Mouse (Mus musculus) ES-E14 (cell line): Measurements from ENCODE around the gene Zfp830. TPM values are rescaled to one million over a fixed set of nuclear protein-coding genes. Genes with fewer than 3 reads are reported as not detected.

ENCODE experiments used
- DNase-seq: peaks from one replicate; pipeline ENCODE4 v3.0.0-alpha.2; 2013; ENCODE audit warnings: low read depth, low spot score
- H3K27ac ChIP-seq: 2 replicates; pipeline ENCODE4 v1.5.1; 2012; ENCODE audit warnings: low read depth, mild to moderate bottlenecking, low read length, moderate library complexity, mixed read lengths; ENCODE audit not compliant: poor library complexity, insufficient read depth, severe bottlenecking
- H3K36me3 ChIP-seq: 2 replicates; pipeline ENCODE4 v1.6.1; 2012; ENCODE audit warnings: mild to moderate bottlenecking, low read length, moderate library complexity, mixed read lengths; ENCODE audit not compliant: control insufficient read depth, poor library complexity, insufficient read depth, severe bottlenecking
- H3K4me1 ChIP-seq, 2 experiments: fragments of 150-350 bp in 1 of 2; sonication (generic) in 1 of 2; 2 replicates each; pipeline ENCODE4 v1.6.1; 2012; ENCODE audit warnings: low read length in 2 of 2, mild to moderate bottlenecking in 1 of 2, mixed read lengths in 1 of 2; ENCODE audit not compliant: control insufficient read depth in 2 of 2, insufficient read depth in 2 of 2, poor library complexity in 1 of 2
- H3K4me3 ChIP-seq, 2 experiments: fragments of 150-350 bp in 1 of 2; sonication (generic) in 1 of 2; 2 replicates each; pipeline ENCODE4 v1.5.1; 2012; ENCODE audit warnings: low read length in 2 of 2, low read depth in 1 of 2, mild to moderate bottlenecking in 1 of 2, mixed read lengths in 1 of 2; ENCODE audit not compliant: insufficient read depth in 1 of 2, poor library complexity in 1 of 2, severe bottlenecking in 1 of 2
- H3K9ac ChIP-seq: 2 replicates; pipeline ENCODE4 v1.6.1; 2012; ENCODE audit warnings: low read depth, mild to moderate bottlenecking, low read length, mixed read lengths; ENCODE audit not compliant: poor library complexity, insufficient read depth, severe bottlenecking
- H3K9me3 ChIP-seq: fragments of 150-350 bp; sonication (generic); 2 replicates; pipeline ENCODE4 v1.6.1; 2012; ENCODE audit warnings: low read depth, mild to moderate bottlenecking, low read length; ENCODE audit not compliant: control insufficient read depth, insufficient read depth
- CHD2 ChIP-seq: IDR thresholded peaks from 2 replicates; pipeline ENCODE4 v1.6.1; 2014; ENCODE audit warnings: mild to moderate bottlenecking, low read depth, low read length, inconsistent platforms
- HCFC1 ChIP-seq: IDR thresholded peaks from 2 replicates; pipeline ENCODE4 v1.6.1; 2012; ENCODE audit warnings: low read length, inconsistent platforms, borderline replicate concordance; ENCODE audit not compliant: insufficient read depth
- MAFK ChIP-seq: IDR thresholded peaks from 2 replicates; pipeline ENCODE4 v1.6.1; 2014; ENCODE audit warnings: mild to moderate bottlenecking, low read depth, low read length, inconsistent platforms; ENCODE audit not compliant: insufficient read depth
- ZC3H11A ChIP-seq: IDR thresholded peaks from 2 replicates; pipeline ENCODE4 v1.6.1; 2012; ENCODE audit warnings: low read depth, mild to moderate bottlenecking, inconsistent platforms, low read length, borderline replicate concordance
- ZNF384 ChIP-seq: IDR thresholded peaks from 2 replicates; pipeline ENCODE4 v1.6.1; 2012; ENCODE audit warnings: low read depth, low read length, inconsistent platforms
- in situ Hi-C, 2 experiments: fragments of 600-800 bp; cut with MboI; formaldehyde crosslinking; loops; one replicate each; pipeline ENCODE4 v1.15.1; 2025; ENCODE audit warnings: low sequenced_read_pairs in 2 of 2, inconsistent platforms in 1 of 2; ENCODE audit not compliant: unreplicated experiment in 2 of 2
- total RNA-seq: library from RNA; depleted of rRNA; stranded (reverse); fragments of 300-350 nt; gene quantifications from 2 replicates; pipeline ENCODE4 v1.2.3, GENCODE M21; 2012

Zfp830 gene
- total RNA-seq, 1 experiment: 34.8 TPM

DNA sequence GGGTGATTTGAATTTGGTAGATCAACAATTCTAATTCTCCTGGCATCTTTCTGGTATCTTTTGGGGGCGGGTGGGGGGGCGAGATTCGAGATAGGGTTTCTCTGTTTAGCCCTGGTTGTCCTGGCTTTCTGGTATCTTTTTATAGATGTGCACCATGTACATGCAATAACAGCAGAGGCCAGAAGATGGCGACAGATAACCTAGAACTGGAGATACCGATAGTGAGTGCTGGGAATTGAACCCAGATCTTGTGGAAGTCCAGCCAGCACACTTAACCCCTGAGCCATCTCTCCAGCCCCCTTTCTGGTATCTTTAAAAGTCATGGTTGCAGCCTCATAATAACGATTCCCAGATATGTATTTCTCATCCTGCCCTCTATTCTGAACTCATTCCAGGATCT is 18.0 kb upstream of the Zfp830 start:
- DNase-seq: peak; percentile 45
- TF ChIP-seq ZNF384: no peak
- no peak for TF ChIP-seq MAFK
- peak; percentile 89 for TF ChIP-seq ZC3H11A
- no peak for TF ChIP-seq CHD2
- TF ChIP-seq HCFC1: no peak
- in situ Hi-C loops: loop anchor here in 1 of 2 experiments (5.0 kb wide), 1 partner anchor 136 kb away; no protein-coding TSS in a partner anchor
- 0 out of 4 replicates have a peak, but pooled peaks cover 0 to 2% of the 10 kb centered on the region in 2 experiments for H3K4me1 ChIP-seq
- no peaks in the 10 kb centered on the region for H3K36me3 ChIP-seq
- no peak overlapping the region for H3K9ac ChIP-seq
- no peak overlapping the region for H3K4me3 ChIP-seq
- H3K27ac ChIP-seq: no peak overlapping the region
- H3K9me3 ChIP-seq: no peaks in the 10 kb centered on the region

DNA sequence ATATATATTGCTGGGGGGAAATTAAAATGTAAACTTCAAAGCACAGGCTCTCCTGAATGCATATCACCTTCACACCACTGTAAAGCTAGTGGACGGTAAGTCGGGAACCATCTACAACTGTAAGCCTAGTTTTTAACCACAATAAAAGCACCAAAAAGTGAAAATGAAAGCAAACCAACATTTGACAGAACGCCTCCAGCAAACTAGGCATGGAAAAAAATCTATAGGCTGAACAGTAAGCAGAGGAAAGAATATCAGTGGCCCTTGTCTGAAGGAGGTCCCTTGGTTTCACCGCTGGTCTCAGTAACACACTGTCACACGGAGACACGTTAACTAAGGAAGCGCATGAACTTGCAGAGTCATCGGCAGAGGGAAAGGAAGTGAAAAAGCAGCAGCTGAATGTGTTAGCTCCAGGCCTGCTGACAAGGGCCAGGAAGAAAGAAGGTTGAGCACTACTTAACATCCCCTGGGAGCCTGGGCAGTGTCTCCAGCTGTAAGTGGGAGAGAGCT is 17.2 kb upstream of the Zfp830 start:
- H3K9me3 ChIP-seq: no peaks in the 10 kb centered on the region
- H3K4me3 ChIP-seq: no peak overlapping the region
- H3K36me3 ChIP-seq: no peaks in the 10 kb centered on the region
- in situ Hi-C loops: loop anchor here in 1 of 2 experiments (5.0 kb wide), 1 partner anchor 135 kb away; no protein-coding TSS in a partner anchor
- TF ChIP-seq HCFC1: no peak
- no peak for TF ChIP-seq ZC3H11A
- TF ChIP-seq ZNF384: no peak
- no peak for TF ChIP-seq CHD2
- no peak for TF ChIP-seq MAFK
- H3K4me1 ChIP-seq: peaks cover 0 to 8% of the 10 kb centered on the region in 2 experiments; a peak in 1 of 4 replicates
- no peak for DNase-seq
- no peak overlapping the region for H3K27ac ChIP-seq
- no peak overlapping the region; the same call in 1 of the 2 replicates for H3K9ac ChIP-seq

DNA sequence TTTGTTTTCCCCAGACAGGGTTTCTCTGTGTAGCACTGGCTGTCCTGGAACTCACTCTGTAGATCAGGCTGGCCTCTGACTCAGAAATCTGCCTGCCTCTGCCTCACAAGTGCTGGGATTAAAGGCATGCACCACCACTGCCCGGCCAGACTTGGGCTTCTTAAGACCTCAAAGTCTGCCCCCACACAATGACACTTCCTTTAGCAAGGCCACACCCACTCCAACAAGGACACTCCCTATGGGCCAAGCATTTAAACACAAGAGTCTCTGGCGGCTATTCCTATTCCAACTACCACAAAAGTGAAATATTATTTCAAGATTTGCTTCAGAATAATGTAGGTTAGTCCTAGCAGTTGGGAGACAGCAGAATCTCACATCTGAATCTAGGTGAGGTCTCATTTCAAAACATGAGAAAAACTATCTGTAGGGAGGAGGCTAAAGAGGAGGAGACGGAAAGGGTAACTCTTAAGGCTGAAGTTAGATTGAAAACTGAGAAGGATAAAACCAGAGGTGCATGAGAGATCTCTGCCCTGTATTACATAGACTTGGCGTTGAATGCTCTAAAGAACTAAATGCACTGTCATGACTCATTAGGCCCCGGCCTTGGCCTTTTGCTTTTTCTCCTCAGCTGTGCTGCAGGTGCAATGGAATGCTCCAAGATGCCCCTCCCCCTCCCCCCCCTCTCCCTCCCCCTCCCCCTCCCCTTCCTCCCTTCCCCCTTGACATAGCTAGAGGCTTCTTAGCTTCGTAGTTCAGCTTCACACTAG is 11.6 kb upstream of the Zfp830 start:
- in situ Hi-C loops: no loop called here
- no peaks in the 10 kb centered on the region for H3K36me3 ChIP-seq
- TF ChIP-seq ZC3H11A: no peak
- TF ChIP-seq MAFK: peak; percentile 48; the same call in 1 of the 2 replicates
- no peak overlapping the region for H3K9ac ChIP-seq
- H3K4me1 ChIP-seq: peaks cover 0 to 10% of the 10 kb centered on the region in 2 experiments; a peak in 1 of 4 replicates
- no peaks in the 10 kb centered on the region for H3K9me3 ChIP-seq
- no peak overlapping the region for H3K27ac ChIP-seq
- peak overlapping the region in 1 of 2 experiments; percentile 38; a peak in 2 of 4 replicates for H3K4me3 ChIP-seq
- peak; percentile 31 for DNase-seq

DNA sequence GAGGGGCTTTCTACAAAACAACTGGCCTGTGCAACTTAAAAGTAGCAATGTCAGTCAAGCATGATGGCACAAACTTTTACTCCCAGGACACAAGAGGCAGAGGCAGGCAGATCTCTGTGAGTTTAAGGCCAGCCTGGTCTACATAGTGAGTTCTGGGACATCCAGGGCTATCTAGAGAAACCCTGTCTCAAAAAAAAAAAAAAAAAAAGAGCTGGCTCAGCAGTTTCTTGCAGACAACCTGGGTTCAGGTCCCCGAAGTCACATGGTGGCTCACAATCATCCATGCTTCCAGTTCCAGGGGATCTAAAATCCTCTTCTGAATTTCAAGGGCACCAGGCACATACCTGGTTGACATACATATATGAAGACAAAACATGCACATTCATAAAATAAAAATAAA is 8.2 kb upstream of the Zfp830 start:
- peaks cover 6 to 10% of the 10 kb centered on the region in 2 experiments; a peak in 2 of 4 replicates for H3K4me1 ChIP-seq
- no peak overlapping the region for H3K4me3 ChIP-seq
- no peaks in the 10 kb centered on the region for H3K36me3 ChIP-seq
- H3K9me3 ChIP-seq: no peaks in the 10 kb centered on the region
- no peak for DNase-seq
- H3K9ac ChIP-seq: no peak overlapping the region
- no peak overlapping the region for H3K27ac ChIP-seq
- in situ Hi-C loops: no loop called here
- TF ChIP-seq MAFK: peak; percentile 88
- no peak for TF ChIP-seq ZNF384
- no peak for TF ChIP-seq CHD2
